Mouse (Mus musculus) Patski (cell line): ENCODE results near the gene Pcgf3. TPM values are rescaled to one million over a fixed set of nuclear protein-coding genes. Genes with fewer than 3 reads are reported as not detected.

Source experiments
- ATAC-seq: fragments of 100-300 bp; one replicate; pipeline ENCODE4 v1.8.0; 2021
- CTCF ChIA-PET: fragments of 350-600 bp; sonication (Branson Sonifier 250); formaldehyde crosslinking; loops from one replicate; lab custom pipeline; 2022; ENCODE audit warnings: inconsistent platforms; lab: Charles Lee
- POLR2A ChIA-PET: fragments of 350-600 bp; sonication (Branson Sonifier 250); formaldehyde crosslinking; loops from one replicate; lab custom pipeline; 2022; ENCODE audit warnings: antibody characterized with exemption, inconsistent platforms; lab: Charles Lee
- DNase-seq: peaks from one replicate; pipeline ENCODE4 v3.0.0-alpha.2; 2011; ENCODE audit warnings: low read depth, low spot score
- H3K27me3 ChIP-seq: fragments of 371-371 bp; one replicate; pipeline ENCODE4 v1.5.1; 2021
- CTCF ChIP-seq: fragments of 100-300 bp; IDR thresholded peaks from one replicate; pipeline ENCODE4 v1.5.1; 2021
- in situ Hi-C: fragments of 300-500 bp; cut with MboI; formaldehyde crosslinking; loops from 3 replicates; pipeline ENCODE4 v1.11.1; 2018; ENCODE audit warnings: low pct_unique_long_range_greater_than_20kb, mixed read lengths
- polyA plus RNA-seq: library from polyadenylated mRNA; unstranded; gene quantifications from one replicate; pipeline ENCODE4 v1.2.3, GENCODE M21; 2021

The Pcgf3 gene
- polyA plus RNA-seq, 1 experiment from 2014 or later: 42.5 TPM

DNA sequence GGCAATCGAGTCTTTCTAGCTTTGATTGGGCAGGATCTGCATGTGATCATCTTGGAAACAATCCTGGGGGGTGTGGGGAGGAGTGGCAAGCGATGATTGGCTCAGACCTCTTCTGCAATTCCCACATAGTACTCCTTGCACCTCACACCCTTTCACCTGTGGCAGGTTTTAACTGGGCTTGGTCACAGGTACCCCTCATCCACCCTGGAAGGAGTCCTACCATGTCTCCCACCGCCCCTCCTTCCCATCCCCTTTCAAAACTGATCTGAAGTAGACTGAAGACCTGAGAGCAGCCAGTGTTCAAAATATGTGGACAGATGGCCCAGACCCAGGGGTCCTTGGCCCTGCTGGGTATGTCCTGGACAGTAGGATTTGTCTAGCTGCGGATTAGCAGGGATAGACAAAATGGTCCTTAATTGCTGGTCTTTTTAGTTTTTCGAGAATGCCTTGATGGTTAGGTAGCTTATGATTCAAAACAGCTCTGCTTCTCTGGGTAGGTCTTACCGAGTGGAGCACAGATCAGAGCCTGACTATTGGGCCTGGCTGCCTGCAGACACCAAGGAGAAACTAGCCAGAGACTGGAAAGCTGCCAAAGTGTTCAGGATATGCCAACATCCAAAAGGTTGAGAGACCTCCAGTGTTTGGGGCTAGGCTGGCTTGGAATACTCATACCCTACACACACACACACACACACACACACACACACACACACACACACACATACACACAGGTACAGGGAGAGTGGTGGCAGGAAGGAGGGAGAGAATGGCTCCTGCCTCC is 54.7 kb downstream of the Pcgf3 start:
- CTCF ChIA-PET: interaction anchor here (0.9 to 1.2 kb wide), 2 partner anchors 12 to 31 kb away, joined by 3 read pairs; no protein-coding TSS in a partner anchor
- ATAC-seq (no peak), DNase-seq (no peak)
- no peaks in the 10 kb centered on the region for H3K27me3 ChIP-seq
- POLR2A ChIA-PET: no interaction called here
- in situ Hi-C loops: no loop called here
- TF ChIP-seq CTCF: no peak

- no peak for DNase-seq
- CTCF ChIA-PET: interaction anchor here (0.9 kb wide), 1 partner anchor 13 kb away, joined by 3 read pairs; no protein-coding TSS in a partner anchor
- H3K27me3 ChIP-seq: no peaks in the 10 kb centered on the region
- in situ Hi-C loops: no loop called here
- TF ChIP-seq CTCF: no peak
- POLR2A ChIA-PET: no interaction called here
- no peak for ATAC-seq
These were observed 55.6 kb downstream of the Pcgf3 start for GRCm38 (mm10) chr5:108516655-108517054.

GRCm38 (mm10) chr5:108518106-108518885 is 57.3 kb downstream of the Pcgf3 start:
- ChIA-PET POLR2A (no interaction called here), CTCF (no interaction called here)
- TF ChIP-seq CTCF: no peak
- ATAC-seq (no peak), DNase-seq (no peak)
- peaks cover 4% of the 10 kb centered on the region for H3K27me3 ChIP-seq
- in situ Hi-C loops: no loop called here

GRCm38 (mm10) chr5:108518951-108519350 is 57.9 kb downstream of the Pcgf3 start:
- peaks cover 4% of the 10 kb centered on the region for H3K27me3 ChIP-seq
- CTCF ChIA-PET: no interaction called here
- ATAC-seq (no peak), DNase-seq (no peak)
- POLR2A ChIA-PET: no interaction called here
- no peak for TF ChIP-seq CTCF
- in situ Hi-C loops: no loop called here

GRCm38 (mm10) chr5:108520153-108520552 is 59.1 kb downstream of the Pcgf3 start:
- ATAC-seq: no peak

DNA sequence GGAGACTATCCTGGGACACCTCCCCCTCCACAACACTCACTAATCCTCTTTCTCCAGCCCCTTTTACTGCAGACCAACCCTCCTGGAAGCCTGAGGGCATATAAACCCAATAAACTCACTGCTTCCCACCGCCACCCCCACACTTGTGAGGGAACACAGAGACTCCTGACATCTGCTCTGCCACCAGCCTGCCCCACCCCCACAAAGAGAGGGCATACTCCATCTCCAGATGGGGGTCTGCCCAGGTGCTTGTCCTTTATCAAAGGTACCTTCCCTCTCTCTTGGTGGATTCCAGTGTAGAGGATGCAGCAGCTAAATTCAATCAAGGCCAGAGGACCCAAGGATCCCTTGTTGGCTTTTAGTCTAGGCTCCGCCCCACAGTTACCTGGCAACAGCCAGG is 60.0 kb downstream of the Pcgf3 start:
- DNase-seq: no peak
- in situ Hi-C loops: no loop called here
- CTCF ChIA-PET: no interaction called here
- TF ChIP-seq CTCF: no peak
- H3K27me3 ChIP-seq: peaks cover 4% of the 10 kb centered on the region
- ATAC-seq: no peak
- POLR2A ChIA-PET: no interaction called here

More at GRCm38 (mm10) chr5:108520153-108520552, 59.1 kb downstream of the Pcgf3 start:
- H3K27me3 ChIP-seq: peaks cover 4% of the 10 kb centered on the region
- DNase-seq: no peak
- POLR2A ChIA-PET: no interaction called here
- TF ChIP-seq CTCF: no peak
- in situ Hi-C loops: no loop called here
- CTCF ChIA-PET: no interaction called here

DNA sequence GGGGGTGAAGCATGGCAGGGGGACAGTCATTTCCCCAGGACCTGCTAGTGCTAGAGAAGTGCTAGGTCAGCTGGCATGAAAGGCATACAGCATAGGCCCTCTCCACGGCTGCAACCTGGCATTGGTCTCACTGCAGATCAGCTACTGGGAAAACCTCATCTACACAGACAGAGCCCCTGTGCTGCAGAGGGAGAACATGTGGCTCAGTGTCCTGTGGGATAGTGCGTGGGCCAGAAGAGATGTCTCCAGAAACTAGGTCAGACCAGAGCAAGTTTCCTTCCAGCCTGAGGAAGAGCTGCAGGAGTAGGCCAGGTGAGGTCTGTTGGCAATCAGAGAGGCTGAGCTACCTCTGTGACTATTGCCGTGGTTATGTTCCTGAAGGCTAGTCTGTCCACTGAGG is 60.9 kb downstream of the Pcgf3 start:
- in situ Hi-C loops: no loop called here
- H3K27me3 ChIP-seq: peaks cover 4% of the 10 kb centered on the region
- ChIA-PET CTCF (no interaction called here), POLR2A (no interaction called here)
- TF ChIP-seq CTCF: no peak
- ATAC-seq (no peak), DNase-seq (no peak)

DNA sequence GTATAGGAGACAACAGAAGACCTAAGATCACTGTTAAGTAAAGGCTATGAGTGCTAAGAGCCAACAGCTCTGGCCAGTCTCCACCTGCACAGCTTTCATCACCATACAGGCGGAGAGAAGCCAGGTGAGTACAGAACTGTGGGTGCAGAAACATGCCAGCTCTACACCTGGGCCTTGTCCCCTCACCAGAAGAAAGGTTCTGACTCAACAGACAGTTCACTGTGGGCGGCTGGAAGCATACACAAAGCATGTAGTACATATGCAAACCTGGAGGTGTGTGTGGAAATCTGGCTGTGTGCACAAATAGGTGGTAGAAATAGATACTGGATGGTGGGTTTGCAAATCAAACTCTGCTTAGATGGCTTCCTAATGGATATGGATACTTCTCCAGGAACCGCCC is 61.6 kb downstream of the Pcgf3 start:
- DNase-seq (no peak), ATAC-seq (no peak)
- in situ Hi-C loops: no loop called here
- CTCF ChIA-PET: no interaction called here
- TF ChIP-seq CTCF: no peak
- POLR2A ChIA-PET: no interaction called here
- peaks cover 4% of the 10 kb centered on the region for H3K27me3 ChIP-seq

DNA sequence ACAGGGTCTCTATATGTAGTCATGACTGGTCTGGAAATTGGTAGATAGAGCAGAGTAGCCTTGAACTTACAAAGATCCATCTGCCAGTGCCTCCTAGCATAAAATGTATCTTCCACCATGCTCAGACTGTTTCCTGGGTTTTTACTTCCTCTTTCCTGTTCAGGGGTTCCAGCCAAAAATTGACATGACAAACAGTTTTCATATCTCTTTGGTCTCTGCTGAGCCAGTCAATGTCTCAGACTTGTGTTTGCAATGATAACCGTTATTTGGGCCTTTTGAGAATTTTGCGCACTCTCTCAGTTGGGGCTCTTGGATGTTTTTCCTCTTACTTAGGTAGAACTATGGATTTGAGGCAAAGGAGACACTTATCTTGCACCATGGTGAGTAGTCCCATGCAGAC is 73.2 kb downstream of the Pcgf3 start:
- CTCF ChIA-PET: no interaction called here
- peaks cover 4% of the 10 kb centered on the region for H3K27me3 ChIP-seq
- DNase-seq: no peak
- in situ Hi-C loops: no loop called here
- TF ChIP-seq CTCF: no peak
- no peak for ATAC-seq
- POLR2A ChIA-PET: no interaction called here

GRCm38 (mm10) chr5:108543516-108544291 is 82.7 kb downstream of the Pcgf3 start:
- ATAC-seq: no peak
- TF ChIP-seq CTCF: no peak

More at GRCm38 (mm10) chr5:108543516-108544291, 82.7 kb downstream of the Pcgf3 start:
- in situ Hi-C loops: no loop called here
- ChIA-PET CTCF (no interaction called here), POLR2A (no interaction called here)
- no peak for DNase-seq
- peaks cover 6% of the 10 kb centered on the region for H3K27me3 ChIP-seq
